Mouse (Mus musculus) CH12.LX (cell line): ENCODE measurements around the gene Pam. TPM values are rescaled to one million over a fixed set of nuclear protein-coding genes. Genes with fewer than 3 reads are reported as not detected.
A peak's percentile ranks its signal among the peaks of the same experiment; 100 is the strongest.

Experiments used
- DNase-seq: peaks from one replicate; pipeline ENCODE4 v3.0.0-alpha.2; 2013; ENCODE audit errors: extremely low read depth
- H3K27ac ChIP-seq: 2 replicates; pipeline ENCODE4 v1.5.1; 2012; ENCODE audit warnings: low read depth, mild to moderate bottlenecking, control low read depth, moderate library complexity; ENCODE audit not compliant: insufficient read depth
- H3K27me3 ChIP-seq: replicated peaks from 2 replicates; pipeline ENCODE3; 2012; ENCODE audit warnings: inconsistent platforms
- H3K36me3 ChIP-seq, 2 experiments: replicated peaks in 1 of 2; 2 replicates each; pipeline versions ENCODE3 to v1.6.1; 2012; ENCODE audit warnings: inconsistent platforms in 1 of 2, low read length in 1 of 2, mild to moderate bottlenecking in 1 of 2, mixed read lengths in 1 of 2, moderate library complexity in 1 of 2; ENCODE audit not compliant: control insufficient read depth in 1 of 2, insufficient read depth in 1 of 2
- H3K4me1 ChIP-seq, 2 experiments: 2 replicates each; pipeline ENCODE4 v1.6.1; 2012; ENCODE audit warnings: inconsistent platforms in 1 of 2, moderate library complexity in 1 of 2; ENCODE audit not compliant: insufficient read depth in 2 of 2, control insufficient read depth in 1 of 2
- H3K4me2 ChIP-seq: 2 replicates; pipeline ENCODE4 v1.6.1; 2012; ENCODE audit warnings: low read depth, mild to moderate bottlenecking, control low read depth; ENCODE audit not compliant: poor library complexity, insufficient read depth, severe bottlenecking
- H3K4me3 ChIP-seq, 3 experiments: fragments of 150-350 bp in 1 of 3; sonication (generic) in 1 of 3; replicated peaks in 1 of 3; 2 replicates each; pipeline versions ENCODE3 to v1.5.1; 2011 to 2012; ENCODE audit warnings: low read depth in 2 of 3, low read length in 2 of 3, mild to moderate bottlenecking in 2 of 3, moderate library complexity in 2 of 3, control low read depth in 1 of 3, improper control_type of control experiment in 1 of 3, inconsistent platforms in 1 of 3, mixed read lengths in 1 of 3; ENCODE audit not compliant: poor library complexity in 1 of 3
- H3K79me2 ChIP-seq: replicated peaks from 2 replicates; pipeline ENCODE4 v1.6.1; 2012; ENCODE audit warnings: mild to moderate bottlenecking, moderate library complexity; ENCODE audit not compliant: control insufficient read depth, poor library complexity, insufficient read depth, severe bottlenecking; ENCODE audit errors: extremely low read depth
- H3K9ac ChIP-seq: 2 replicates; pipeline ENCODE4 v1.6.1; 2012; ENCODE audit warnings: low read depth, mild to moderate bottlenecking, control low read depth, moderate library complexity; ENCODE audit not compliant: insufficient read depth
- H3K9me3 ChIP-seq: replicated peaks from 2 replicates; pipeline ENCODE3; 2012; ENCODE audit warnings: low read length, inconsistent platforms, mixed read lengths
- BHLHE40 ChIP-seq: IDR thresholded peaks from 2 replicates; pipeline ENCODE4 v1.6.1; 2011; ENCODE audit warnings: mild to moderate bottlenecking, low read depth, low read length, improper control_type of control experiment
- CHD2 ChIP-seq: IDR thresholded peaks from 2 replicates; pipeline ENCODE4 v1.6.1; 2011; ENCODE audit warnings: low read length, improper control_type of control experiment
- CTCF ChIP-seq, 2 experiments: IDR thresholded peaks in 1 of 2; conservative IDR thresholded peaks in 1 of 2; 2 replicates each; pipeline ENCODE4 v1.5.1; 2011 to 2012; ENCODE audit warnings: low read depth in 2 of 2, low read length in 2 of 2, improper control_type of control experiment in 1 of 2, inconsistent platforms in 1 of 2, mild to moderate bottlenecking in 1 of 2, moderate library complexity in 1 of 2
- ELF1 ChIP-seq: IDR thresholded peaks from 2 replicates; pipeline ENCODE4 v1.6.1; 2014; ENCODE audit warnings: low read depth, mild to moderate bottlenecking, inconsistent platforms, low read length, improper control_type of control experiment
- EP300 ChIP-seq: IDR thresholded peaks from 2 replicates; pipeline ENCODE4 v1.6.1; 2011; ENCODE audit warnings: low read length, improper control_type of control experiment
- ETS1 ChIP-seq: conservative IDR thresholded peaks from 2 replicates; pipeline ENCODE4 v1.6.1; 2012; ENCODE audit warnings: low read depth, mild to moderate bottlenecking, inconsistent platforms, low read length, improper control_type of control experiment, moderate library complexity
- IRF4 ChIP-seq: IDR thresholded peaks from 2 replicates; pipeline ENCODE4 v1.6.1; 2014; ENCODE audit warnings: low read depth, mild to moderate bottlenecking, inconsistent platforms, low read length, improper control_type of control experiment
- JUN ChIP-seq: IDR thresholded peaks from 2 replicates; pipeline ENCODE4 v1.6.1; 2011; ENCODE audit warnings: low read depth, mild to moderate bottlenecking, low read length, improper control_type of control experiment, moderate library complexity; ENCODE audit not compliant: insufficient read depth
- JUND ChIP-seq: conservative IDR thresholded peaks from 2 replicates; pipeline ENCODE4 v1.6.1; 2011; ENCODE audit warnings: low read depth, low read length, improper control_type of control experiment
- MAFK ChIP-seq: IDR thresholded peaks from 2 replicates; pipeline ENCODE4 v1.6.1; 2011; ENCODE audit warnings: low read length, improper control_type of control experiment; ENCODE audit not compliant: insufficient replicate concordance
- MEF2A ChIP-seq: IDR thresholded peaks from 2 replicates; pipeline ENCODE4 v1.6.1; 2014; ENCODE audit warnings: low read depth, mild to moderate bottlenecking, inconsistent platforms, low read length, improper control_type of control experiment, borderline replicate concordance
- PAX5 ChIP-seq: IDR thresholded peaks from 2 replicates; pipeline ENCODE4 v1.6.1; 2012; ENCODE audit warnings: low read length, inconsistent platforms, mixed read lengths
- TBP ChIP-seq: conservative IDR thresholded peaks from 2 replicates; pipeline ENCODE4 v1.6.1; 2011; ENCODE audit warnings: low read depth, low read length, improper control_type of control experiment
- UBTF ChIP-seq: IDR thresholded peaks from 2 replicates; pipeline ENCODE4 v1.6.1; 2012; ENCODE audit warnings: low read depth, mild to moderate bottlenecking, inconsistent platforms, low read length, improper control_type of control experiment, moderate library complexity
- ZMIZ1 ChIP-seq: IDR thresholded peaks from 2 replicates; pipeline ENCODE4 v1.6.1; 2012; ENCODE audit warnings: low read depth, mild to moderate bottlenecking, inconsistent platforms, low read length, improper control_type of control experiment
- ZNF384 ChIP-seq: IDR thresholded peaks from 2 replicates; pipeline ENCODE4 v1.6.1; 2012; ENCODE audit warnings: low read depth, low read length, improper control_type of control experiment, inconsistent platforms
- dilution Hi-C: fragments of 300-500 bp; cut with MboI; formaldehyde crosslinking; loops from 2 replicates; pipeline ENCODE4 v1.14.3; 2020; ENCODE audit warnings: low sequenced_read_pairs; ENCODE audit not compliant: extremely low pct_unique_long_range_greater_than_20kb, extremely low pct_ligation_motif_present
- in situ Hi-C: fragments of 300-500 bp; cut with MboI; formaldehyde crosslinking; loops from 3 replicates; pipeline ENCODE4 v1.14.3; 2019; ENCODE audit warnings: low sequenced_read_pairs, low pct_ligation_motif_present, low pct_unique_long_range_greater_than_20kb, mixed read lengths
- polyA plus RNA-seq: library from polyadenylated mRNA; unstranded; fragments of >175 nt; gene quantifications from 2 replicates; pipeline ENCODE4 v1.2.1, GENCODE M21; 2012; ENCODE audit warnings: low read depth; ENCODE audit not compliant: insufficient read length
- total RNA-seq, 2 experiments: library from RNA; depleted of rRNA; stranded (reverse); fragments of 300-350 nt in 1 of 2; fragments of >200 nt in 1 of 2; gene quantifications; 2 replicates each; pipeline ENCODE4 v1.2.3; 2012 to 2014

Gene Pam
- total and polyA plus RNA-seq, 3 experiments = 0.24 TPM; not detected in 2

DNA sequence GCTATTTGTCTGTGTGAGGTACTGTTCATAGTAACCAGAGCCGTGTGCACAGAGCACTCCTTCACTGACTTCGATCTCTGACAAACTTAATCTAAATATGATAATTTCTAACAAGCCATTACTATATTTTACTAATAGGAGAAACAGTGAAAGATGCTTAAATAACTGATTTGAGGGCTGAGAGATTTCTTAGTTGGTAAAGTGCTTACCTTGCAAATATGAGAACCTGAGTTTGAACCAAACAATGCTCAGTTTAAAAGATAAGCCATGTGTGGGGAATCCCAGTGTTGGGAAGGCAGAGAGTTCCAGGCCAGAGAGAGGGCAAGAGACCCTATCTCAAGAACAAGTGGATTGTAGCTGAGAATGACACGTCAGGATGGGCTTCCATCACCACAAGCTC lies 347.3 kb downstream of the Pam start:
- H3K4me1 ChIP-seq = no peaks in the 10 kb centered on the region
- no peak for DNase-seq
- TF ChIP-seq CHD2 (no peak), PAX5 (no peak), MAFK (peak; percentile 82), ELF1 (no peak), ZMIZ1 (no peak)
- H3K9me3 ChIP-seq = no peaks in the 10 kb centered on the region
- in situ Hi-C loops (no loop called here), dilution Hi-C loops (no loop called here)
- H3K9ac ChIP-seq = no peak overlapping the region
- H3K4me2 ChIP-seq = no peak overlapping the region
- H3K36me3 ChIP-seq = peaks cover 24 to 64% of the 10 kb centered on the region in 2 experiments
- H3K27ac ChIP-seq = no peak overlapping the region
- H3K4me3 ChIP-seq = no peak overlapping the region
- no peaks in the 10 kb centered on the region for H3K79me2 ChIP-seq
- no peaks in the 10 kb centered on the region for H3K27me3 ChIP-seq

DNA sequence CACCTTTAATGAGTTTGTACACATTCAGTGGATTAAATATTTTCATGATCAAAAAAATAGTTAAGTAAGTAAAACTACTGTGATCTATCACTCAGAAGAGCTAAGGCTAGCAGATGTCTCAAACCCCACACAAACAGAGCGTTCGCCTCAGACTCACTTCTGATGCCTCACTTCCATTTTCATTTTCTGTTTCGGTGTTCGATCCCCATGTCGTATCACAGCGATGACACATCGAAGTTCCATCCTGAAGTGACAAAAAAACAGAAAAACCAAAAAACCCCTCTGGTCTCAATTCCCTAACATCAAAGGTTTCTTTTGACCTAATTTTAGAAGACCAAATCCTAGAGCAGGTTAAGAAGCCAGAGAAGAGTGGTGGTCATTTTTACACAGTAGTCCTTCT lies 349.2 kb downstream of the Pam start:
- Histone ChIP-seq H3K4me3 (no peak overlapping the region), H3K9ac (peak overlapping the region; percentile 66), H3K9me3 (no peaks in the 10 kb centered on the region), H3K79me2 (no peaks in the 10 kb centered on the region), H3K36me3 (peaks cover 26 to 65% of the 10 kb centered on the region in 2 experiments), H3K27me3 (no peaks in the 10 kb centered on the region), H3K4me2 (peak overlapping the region; percentile 89), H3K4me1 (no peaks in the 10 kb centered on the region), H3K27ac (no peak overlapping the region)
- DNase-seq = peak; percentile 46
- dilution Hi-C loops (no loop called here), in situ Hi-C loops (no loop called here)
- no peak for TF ChIP-seq BHLHE40
- TF ChIP-seq ELF1 = no peak
- TF ChIP-seq CTCF (conservative IDR thresholded peaks at IDR 0.05 in 1 of 2, IDR thresholded peaks at IDR 0.05 in 1 of 2; ENCODE audit: low read depth in 2 of 2, low read length in 2 of 2) = no peak
- no peak for TF ChIP-seq UBTF
- peak; percentile 9; the same call in 1 of the 2 replicates for TF ChIP-seq JUN
- TF ChIP-seq EP300 = peak; percentile 33
- TF ChIP-seq ZNF384 = peak; percentile 57
- TF ChIP-seq JUND = no peak; the same call in 1 of the 2 replicates
- TF ChIP-seq MEF2A = peak; percentile 46; the same call in 1 of the 2 replicates
- TF ChIP-seq ETS1 = peak; percentile 81
- TF ChIP-seq TBP = no peak
- TF ChIP-seq IRF4 = peak; percentile 73; the same call in 1 of the 2 replicates
